Mouse (Mus musculus): ENCODE measurements around the gene Gnl1.
"Not testable (repeated sequence)": the region's sequence is repeated elsewhere in the genome, so short reads cannot be mapped to it uniquely, and the experiment has no call there.

Gene Gnl1

DNA sequence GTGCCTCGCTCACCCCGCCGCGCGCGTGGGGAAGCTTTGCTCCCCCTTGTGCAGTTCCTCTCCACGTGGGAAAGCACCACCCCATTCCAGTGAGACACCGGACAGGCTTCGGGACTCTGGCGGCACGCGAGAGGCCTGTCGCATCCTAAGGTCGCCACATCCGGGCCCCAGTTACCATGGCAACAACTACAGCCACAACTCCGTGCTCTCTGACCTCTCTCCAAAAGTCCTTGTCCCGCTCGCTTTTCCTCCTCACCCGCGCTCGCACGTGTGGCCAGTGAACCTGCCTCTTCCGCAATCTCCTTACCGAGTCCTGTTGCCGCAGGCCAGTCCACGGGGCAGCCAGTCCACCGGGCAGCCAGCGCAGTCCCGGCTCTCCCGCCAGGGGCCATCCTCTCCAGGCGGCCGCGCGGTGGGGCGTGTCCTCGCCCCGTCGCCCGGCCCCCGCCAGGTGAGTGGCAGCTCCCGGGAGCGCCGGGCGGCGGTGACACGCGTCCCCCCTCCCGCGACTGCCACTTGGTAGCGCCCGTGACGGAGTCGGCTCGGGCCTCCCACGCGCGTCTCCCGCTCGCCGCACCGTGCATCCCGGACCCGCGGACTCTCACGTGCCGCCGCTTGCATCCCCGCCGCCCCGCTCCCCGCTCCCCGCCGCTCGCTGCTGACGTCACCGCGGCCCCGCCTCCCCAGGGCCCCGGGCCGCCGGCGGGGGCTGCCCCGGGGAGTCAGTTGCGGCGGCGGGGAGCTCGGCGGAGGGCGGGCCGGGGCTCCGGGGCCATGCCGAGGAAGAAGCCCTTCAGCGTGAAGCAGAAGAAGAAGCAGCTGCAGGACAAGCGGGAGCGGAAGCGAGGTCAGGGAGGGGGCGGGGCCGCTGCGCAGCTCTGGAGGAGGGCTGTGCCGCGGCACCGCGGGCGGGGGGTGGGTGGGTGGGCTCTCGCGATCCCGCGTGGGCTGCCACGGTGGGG lies at the start of gene Gnl1, which contains the start of gene Prr3:
Gnl1 (plus strand) TSS at position 451 of the 962 bp plus-strand sequence.
Prr3 (minus strand) TSS at position 836 of the 962 bp plus-strand sequence.
- peak; percentile 96 for DNase-seq (ENCODE audit: low read depth, low spot score)

DNA sequence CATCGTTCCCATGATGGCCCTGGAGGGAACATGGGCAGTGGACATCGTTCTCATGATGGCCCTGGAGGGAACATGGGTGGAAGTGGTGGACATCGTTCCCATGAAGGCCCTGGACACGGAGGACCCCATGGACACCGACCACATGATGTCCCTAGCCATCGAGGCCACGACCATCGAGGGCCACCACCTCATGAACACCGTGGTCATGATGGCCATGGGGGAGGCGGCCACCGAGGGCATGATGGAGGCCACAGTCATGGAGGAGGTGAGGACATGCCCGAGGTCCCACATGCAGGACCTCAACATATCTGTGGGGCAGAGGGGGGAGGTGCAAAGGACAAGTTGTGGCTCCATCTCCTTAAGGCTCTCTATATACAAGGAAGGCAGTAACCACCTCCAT lies 49.0 kb upstream of the Gnl1 start:
- no peak for DNase-seq (ENCODE audit: low read depth, low spot score)

DNA sequence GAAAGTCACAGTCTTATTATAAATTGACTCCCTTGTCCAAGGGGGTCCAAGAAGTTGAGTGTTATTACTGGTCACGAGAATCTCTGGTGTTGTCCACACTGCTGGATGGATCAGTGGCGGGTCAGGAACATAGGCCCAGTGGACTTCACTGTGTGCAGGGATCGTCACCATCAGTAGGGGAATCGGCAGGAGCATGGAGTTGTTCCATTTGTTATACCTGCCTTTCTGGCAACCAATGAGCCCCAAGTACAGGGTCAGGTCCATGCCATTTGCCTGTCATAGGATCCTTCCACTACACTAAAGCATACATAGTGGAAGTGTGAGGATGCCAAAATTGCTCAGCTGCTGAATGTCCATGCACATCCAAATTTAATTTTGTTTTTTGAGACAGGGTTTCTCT lies 47.0 kb upstream of the Gnl1 start:
- DNase-seq (ENCODE audit: low read depth, low spot score), result no peak

DNA sequence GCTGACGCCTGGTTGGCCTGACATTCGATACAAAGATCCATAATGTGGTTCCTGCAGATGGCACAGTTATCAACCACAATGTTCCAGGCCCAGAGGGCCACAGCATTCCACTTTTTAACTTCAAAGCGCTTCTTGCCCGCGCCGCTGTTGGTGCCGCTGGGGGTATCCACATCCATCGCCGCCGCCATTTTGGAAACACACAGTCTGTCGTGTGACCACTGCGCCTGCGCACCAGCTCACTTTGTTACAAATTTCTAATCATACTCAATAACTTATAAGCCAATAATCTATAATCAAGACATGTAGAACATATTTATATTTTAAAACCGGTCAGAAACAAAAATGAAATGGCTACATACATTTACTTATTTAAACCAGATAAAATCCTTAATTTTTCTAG lies 43.9 kb upstream of the Gnl1 start:
- DNase-seq (ENCODE audit: low read depth, low spot score), result not testable (repeated sequence)

DNA sequence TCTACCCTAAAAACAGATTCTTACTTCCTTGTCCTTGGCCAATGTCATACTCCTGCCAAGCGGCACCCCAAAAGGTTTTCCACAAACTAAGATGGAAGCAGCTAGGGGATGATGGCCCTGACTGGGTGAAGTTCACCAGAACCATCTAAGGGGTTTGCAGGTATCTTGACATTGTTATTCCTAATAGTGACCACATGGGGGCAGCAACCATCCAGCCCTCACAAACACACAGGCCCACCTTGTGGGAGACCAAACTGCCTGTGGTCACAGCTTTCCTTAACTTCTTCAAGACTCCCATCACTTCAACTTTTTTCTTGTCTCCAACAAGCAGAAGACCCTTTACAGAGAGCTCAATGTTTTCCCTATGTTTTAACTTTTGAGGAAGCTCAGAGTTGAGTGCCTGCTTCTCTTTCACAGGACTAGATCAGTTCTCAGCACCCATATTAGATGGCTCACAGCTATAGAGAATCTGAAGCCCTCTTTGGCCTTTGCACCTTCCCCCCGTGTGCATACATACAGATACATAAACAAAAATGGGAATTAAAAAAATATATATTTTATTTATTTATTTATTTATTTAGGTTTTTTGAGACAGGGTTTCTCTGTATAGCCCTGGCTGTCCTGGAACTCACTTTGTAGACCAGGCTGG lies 41.8 kb upstream of the Gnl1 start:
- peak; percentile 84 for DNase-seq (ENCODE audit: low read depth, low spot score)

DNA sequence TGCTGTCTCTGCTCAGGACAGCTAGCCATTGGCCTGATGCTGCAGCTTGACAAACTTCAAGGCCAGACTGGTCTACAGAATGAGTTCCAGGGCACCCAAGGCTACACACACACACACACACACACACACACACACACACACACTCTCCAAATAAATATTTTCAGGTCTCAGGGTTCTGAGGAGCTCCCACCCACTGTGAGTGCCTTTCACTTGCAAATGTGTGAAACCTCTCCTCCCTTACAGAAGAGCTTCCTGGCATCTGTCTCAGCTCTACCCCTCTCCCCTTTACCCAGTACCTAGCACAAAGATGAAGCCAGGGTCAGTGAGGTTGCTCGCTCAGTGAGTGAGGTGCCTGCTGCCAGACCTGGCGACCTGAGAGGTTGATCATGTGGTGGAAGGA lies 40.5 kb upstream of the Gnl1 start:
- DNase-seq (ENCODE audit: low read depth, low spot score), result no peak

DNA sequence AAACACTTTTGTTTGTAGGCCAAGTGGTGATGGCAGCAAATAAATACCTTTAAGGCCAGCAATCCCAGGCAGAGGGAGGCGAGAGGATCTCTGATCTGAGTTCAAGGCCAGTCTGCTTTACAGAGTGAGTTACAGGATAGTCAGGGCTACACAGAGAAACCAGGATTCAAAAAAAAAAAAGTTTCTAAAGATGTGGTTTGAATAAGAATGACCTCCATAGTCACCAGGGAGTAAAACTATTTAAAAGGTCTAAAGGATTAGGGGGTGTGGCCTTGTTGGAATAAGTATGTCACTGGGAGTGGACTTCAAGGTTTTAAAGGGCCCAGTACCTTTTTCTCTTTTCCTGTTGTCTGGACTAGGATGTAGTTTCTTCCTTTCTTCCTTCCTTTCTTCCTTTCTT lies 39.7 kb upstream of the Gnl1 start:
- no peak for DNase-seq (ENCODE audit: low read depth, low spot score)

DNA sequence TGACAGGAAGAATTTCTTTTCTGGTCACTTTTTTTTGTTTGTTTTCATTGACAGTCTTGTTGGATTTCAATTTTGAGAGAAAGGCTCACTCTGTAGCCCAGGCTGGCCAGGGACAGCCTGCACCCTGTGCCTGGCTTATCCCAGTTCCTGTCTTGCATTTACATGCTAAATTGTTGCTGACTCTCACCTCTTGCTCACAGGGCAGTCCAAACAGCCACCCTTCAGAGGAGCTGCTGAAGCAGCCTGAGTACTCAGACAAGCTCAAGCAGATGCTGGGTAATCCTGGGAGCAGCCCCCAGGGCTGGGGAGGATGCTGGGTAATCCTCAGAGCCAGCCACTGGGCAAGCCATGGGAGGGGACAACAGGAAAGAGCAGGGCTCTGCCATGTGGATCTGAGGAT lies 28.7 kb upstream of the Gnl1 start:
- DNase-seq (ENCODE audit: low read depth, low spot score), result not testable (repeated sequence)

DNA sequence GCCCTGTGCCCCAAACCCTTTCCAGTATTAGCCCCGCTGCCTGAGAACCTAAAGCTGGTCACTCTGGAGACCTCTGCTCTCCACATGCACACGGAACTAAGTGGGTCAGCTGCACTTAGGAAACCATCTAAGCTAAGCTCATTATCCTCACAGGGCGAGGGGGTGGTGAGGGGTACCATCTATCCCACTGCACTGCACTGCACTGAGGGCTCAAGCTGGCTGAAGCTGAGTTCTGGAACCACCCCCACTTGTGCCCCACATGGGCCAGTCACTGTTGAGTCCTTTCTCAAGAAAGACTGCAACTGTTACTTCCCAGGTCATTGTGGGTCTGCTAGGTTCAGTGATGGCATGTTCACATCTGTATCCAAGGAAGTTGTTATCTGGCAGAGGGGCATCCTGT lies 27.1 kb upstream of the Gnl1 start:
- not testable (repeated sequence) for DNase-seq (ENCODE audit: low read depth, low spot score)

DNA sequence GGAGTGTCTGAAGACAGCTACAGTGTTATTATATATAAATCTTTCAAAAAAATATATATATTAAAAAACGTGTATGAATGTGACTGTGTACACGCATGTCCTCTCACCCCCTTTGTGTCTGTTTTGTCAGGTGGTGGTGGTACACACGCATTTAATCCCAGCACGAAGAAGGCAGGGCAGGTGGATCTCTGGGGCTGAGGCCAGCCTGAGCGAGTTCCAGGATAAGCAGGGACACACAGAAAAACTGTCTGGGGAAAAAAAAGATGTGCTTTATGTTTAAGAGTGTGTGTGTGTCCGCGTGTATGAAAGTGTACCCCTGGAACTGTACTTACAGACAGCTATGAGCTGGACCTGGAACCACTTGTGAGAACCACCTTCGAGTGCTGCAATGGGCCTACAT lies 25.0 kb upstream of the Gnl1 start:
- DNase-seq (ENCODE audit: low read depth, low spot score), result no peak

DNA sequence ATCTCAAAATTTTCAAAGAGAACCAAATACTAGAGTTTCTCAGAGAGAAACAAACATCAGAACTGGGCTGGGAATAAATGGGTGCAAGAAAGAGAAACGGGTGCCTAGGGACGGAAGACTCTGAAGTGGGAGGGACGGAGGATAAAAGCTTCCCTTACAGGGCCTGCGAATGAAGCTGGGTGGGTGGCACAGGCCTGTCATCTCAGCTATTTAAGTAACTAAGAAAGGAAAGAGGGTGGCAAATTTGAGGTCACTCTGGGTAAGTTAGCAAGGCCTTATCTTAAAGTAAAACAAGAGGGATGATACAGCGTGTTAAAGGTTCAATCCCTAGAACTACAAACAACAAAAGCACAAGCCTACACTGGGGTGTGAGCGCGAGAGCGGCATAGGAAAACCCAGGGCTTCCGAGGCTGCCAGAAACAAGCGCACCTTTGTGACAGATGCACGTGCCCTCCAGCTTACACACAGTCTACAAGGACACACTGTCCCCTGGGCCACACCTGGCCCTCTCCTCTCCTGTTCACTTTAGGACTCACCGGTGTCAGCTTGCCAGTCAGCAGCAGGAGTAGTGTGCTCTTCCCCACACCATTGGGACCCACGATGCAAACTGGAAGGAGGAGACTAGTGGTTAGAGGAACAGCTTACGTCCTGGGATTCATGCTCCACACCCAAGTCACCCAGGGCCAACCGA lies 21.0 kb upstream of the Gnl1 start:
- peak; percentile 71 for DNase-seq (ENCODE audit: low read depth, low spot score)

DNA sequence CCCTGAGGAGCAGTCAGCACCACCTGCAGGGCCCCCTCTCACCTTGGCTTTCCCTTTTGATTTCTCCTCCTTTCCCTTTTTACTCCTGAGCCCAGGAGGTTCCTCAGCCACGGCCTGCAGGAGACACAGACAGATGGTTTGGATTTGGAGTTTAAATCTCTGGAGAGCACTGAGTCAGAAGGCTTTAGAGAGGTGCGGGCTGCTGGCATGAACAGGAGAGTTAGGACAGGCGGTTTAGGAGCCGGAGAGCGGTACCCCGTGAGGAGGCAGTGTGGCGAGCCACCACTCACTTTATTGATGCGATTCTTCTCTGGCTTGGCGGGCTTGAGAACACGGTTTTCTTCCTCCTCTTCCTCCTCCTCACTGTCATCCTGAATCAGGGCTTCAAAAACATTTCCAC lies 16.4 kb upstream of the Gnl1 start:
- DNase-seq (ENCODE audit: low read depth, low spot score), result peak; percentile 23

DNA sequence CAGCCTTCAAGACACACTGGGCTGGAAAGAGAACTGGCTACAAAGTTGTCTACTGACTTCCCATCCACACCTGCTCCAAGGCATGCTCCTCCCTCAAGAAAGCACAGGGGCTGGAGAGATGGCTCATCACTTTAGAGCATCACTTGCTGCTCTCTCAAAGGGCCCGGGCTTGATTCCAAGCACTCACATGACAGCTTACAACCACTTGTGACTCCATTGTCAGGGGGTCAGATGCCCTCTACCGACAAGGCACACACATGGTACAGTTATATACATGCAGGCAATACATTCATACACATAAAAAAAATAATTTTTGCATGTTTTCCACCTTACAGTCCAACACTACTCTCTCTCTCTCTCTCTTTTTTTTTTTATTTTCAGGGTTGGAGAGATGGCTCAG lies 12.0 kb upstream of the Gnl1 start:
- no peak for DNase-seq (ENCODE audit: low read depth, low spot score)

DNA sequence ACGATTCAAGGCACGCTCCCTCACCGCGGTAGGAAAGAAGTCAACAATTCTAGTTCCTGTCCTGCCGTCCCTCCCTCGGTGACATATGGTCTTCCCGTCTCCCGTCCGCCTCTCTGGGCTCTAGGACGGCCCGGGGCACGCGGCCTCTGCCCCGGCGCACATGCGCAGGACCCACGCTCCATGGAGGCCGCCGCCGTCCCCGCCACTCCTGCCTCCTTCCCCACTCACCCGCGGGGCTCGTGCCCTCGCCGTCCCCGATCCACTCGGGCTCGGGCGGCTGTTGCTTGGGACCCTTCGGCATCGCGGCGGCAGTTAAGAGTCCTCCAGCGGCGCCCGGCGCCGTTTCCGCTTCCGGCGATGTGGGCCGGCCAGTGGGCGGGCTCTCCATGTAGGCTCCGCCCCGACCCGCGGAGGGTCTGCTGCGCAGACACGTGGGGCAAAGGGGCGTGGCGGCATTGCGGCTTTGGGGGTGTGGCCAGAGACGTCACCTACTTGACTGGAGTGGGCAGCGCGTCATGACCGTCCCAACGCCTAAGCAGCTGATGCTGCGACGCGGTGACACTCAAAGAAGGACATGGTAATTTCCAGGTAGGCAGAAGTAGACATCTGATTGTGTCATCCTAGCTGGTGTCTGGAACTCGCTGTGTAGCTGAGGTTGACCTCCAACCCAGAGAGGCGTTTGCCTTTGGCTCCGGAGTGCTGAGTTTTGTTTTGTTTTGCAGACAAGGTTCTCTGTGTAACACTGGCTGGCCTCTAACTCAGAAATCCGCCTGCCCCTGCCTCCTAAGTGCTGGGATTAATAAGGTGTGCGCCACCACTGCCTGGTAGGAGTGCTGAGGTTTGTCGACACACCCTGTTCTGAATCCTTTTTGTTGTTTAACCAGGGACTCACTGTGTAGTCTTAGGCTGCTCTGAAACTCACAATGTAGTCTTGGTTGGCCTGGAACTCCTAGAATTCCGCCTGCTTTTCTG lies 9.9 kb upstream of the Gnl1 start, which contains the start of gene Abcf1:
Abcf1 (minus strand) TSS at position 344 of the 972 bp plus-strand sequence.
- peak; percentile 98 for DNase-seq (ENCODE audit: low read depth, low spot score)

DNA sequence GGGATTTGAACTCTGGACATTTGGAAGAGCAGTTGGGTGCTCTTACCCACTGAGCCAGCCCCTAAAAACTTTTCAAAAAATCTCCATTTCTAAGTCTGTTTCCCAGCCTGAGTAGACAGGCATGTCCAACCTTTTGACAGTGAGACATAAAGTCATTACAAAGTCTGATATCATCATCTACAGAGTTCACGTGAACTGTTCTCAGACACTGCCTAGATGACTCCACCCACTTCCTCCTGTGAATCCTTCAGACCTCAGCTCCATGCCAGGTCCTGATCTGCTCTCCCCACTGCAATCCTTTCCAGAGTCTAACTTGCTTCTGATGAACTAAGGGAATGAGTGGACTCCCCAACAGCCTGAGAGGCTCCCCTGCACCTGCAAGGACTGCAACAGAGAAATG lies 7.5 kb upstream of the Gnl1 start:
- DNase-seq (ENCODE audit: low read depth, low spot score), result no peak

DNA sequence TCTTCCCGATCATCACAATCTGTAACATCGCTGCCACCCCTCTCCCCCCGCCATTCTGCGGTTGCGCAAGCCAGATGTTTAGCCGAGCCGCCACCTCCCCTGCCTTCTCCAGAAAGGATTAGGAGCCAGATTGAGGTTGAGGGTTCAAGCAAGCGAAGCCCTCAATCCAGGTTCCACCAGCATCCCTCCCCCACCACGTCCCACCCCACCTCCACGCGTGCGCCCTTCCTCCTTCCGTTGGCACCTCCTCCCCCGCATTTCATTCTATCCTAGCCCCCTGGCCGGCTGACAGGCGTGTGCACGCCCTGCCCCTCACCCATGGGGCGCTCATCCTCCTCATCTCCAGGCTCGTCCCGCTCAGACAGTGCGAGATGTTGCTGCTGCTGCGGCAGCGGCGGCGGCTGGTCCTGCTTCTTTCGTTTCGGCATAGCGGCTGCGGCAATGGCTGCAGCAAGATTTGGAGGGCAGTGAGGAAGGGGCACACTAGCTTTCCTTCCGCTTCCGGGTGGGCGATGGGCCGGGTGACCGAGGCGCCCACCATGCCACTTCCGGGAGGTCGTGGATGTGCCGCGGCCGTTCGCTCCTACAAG lies 745 bp upstream of the Gnl1 start:
- DNase-seq (ENCODE audit: low read depth, low spot score), result peak; percentile 92

DNA sequence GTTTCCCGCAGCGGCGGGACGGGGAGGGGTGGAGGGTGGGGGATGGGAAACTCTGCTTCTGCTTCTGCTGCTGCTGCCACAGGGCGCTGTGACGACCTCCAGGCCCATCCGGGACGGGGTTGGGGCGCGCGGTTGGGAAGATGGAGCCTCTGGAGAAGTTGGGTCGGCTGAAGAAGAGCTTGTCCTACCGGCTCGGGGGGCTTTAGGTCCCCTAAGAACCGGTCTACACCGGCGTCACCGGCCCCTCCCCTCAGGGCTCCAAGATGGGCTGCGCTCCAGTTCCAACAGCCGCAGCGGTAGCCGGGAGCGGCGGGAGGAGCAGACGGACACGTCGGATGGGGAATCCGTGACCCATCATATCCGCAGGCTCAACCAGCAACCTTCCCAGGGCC lies 708 bp downstream of the Gnl1 start:
- DNase-seq (ENCODE audit: low read depth, low spot score), result peak; percentile 58

DNA sequence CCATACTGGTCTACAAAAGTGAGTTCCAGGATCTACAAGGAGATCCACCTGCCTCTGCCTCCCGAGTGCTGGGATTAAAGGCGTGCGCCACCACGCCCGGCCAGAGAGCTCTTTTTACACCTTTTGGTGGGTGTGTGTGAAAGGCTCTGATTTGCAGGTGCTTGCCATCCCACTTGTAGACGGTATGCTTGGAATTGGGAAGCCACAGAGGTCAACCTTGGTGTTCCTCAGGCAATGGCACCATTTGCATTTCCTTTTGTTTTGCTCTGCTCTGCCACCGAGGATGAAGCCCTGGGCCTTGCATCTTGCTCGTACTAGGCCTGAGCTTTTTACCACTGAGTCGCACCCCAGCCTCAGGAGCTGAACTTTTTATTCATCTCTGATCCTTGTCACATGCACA lies 2.1 kb downstream of the Gnl1 start:
- DNase-seq (ENCODE audit: low read depth, low spot score), result no peak

DNA sequence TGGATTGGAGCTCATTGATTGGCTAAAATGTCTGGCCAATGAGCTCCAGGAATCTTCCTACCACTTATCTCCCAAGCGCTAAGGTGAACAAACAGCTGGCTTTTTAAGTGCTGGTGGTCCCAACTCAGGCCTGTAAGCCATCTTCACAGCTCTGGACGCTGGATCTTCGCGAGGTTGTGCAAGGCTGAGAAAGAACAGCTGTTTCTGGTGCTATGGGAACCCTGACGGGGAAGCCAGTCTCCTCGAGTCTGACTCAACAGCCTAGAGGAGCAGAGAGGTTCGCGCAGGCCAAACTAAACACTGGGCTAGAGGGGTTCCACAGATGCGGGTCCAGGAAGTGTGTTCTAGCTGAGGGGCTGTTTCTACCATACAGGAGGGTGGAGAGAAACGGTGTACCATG lies 12.1 kb downstream of the Gnl1 start:
- DNase-seq (ENCODE audit: low read depth, low spot score), result peak; percentile 24

DNA sequence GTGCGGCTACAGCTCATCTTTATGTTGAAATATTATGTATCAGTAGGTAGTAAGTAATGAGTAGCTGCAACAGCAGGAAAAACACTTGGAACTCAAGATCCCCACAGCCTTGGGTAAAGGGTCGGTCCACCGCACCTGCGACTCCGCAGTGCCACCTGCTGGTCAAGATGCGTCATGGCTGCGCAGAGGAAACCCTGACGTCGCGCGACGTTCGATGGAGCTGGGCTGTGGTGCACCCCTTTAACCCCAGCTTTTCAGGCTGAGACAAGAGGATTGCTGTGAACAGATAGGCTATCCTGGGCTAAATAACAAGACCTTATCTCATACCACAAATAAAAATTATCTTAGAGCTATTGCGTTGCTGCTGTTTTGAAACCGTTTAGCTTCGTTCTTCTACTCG lies 14.0 kb downstream of the Gnl1 start:
- DNase-seq (ENCODE audit: low read depth, low spot score), result peak; percentile 93

Measured in brain, adult 2 months (tissue).